Mouse (Mus musculus) MEL (cell line): ENCODE data around the gene Hsd17b14. TPM values are rescaled to one million over a fixed set of nuclear protein-coding genes. Genes with fewer than 3 reads are reported as not detected.

ENCODE experiments used
- DNase-seq: peaks from one replicate; pipeline ENCODE4 v3.0.0; 2011; ENCODE audit warnings: low read depth, low spot score
- H3K27ac ChIP-seq: 2 replicates; pipeline ENCODE4 v1.5.1; 2012; ENCODE audit warnings: low read depth, mild to moderate bottlenecking, control low read depth, low read length, moderate library complexity; ENCODE audit not compliant: control insufficient read depth
- H3K27me3 ChIP-seq, 2 experiments: fragments of 150-350 bp in 1 of 2; sonication (generic) in 1 of 2; 2 replicates each; pipeline ENCODE4 v1.6.1; 2012; ENCODE audit warnings: low read length in 2 of 2, mild to moderate bottlenecking in 2 of 2, improper control_type of control experiment in 1 of 2, moderate library complexity in 1 of 2; ENCODE audit not compliant: insufficient read depth in 2 of 2, control insufficient read depth in 1 of 2
- H3K36me3 ChIP-seq, 2 experiments: 2 replicates each; pipeline ENCODE4 v1.6.1; 2012 to 2014; ENCODE audit warnings: low read length in 2 of 2, improper control_type of control experiment in 1 of 2, inconsistent platforms in 1 of 2, mild to moderate bottlenecking in 1 of 2; ENCODE audit not compliant: insufficient read depth in 2 of 2, control insufficient read depth in 1 of 2
- H3K4me1 ChIP-seq, 2 experiments: fragments of 150-350 bp in 1 of 2; sonication (generic) in 1 of 2; 2 replicates each; pipeline ENCODE4 v1.6.1; 2012; ENCODE audit warnings: low read length in 2 of 2, improper control_type of control experiment in 1 of 2, mild to moderate bottlenecking in 1 of 2; ENCODE audit not compliant: insufficient read depth in 2 of 2, control insufficient read depth in 1 of 2
- H3K4me3 ChIP-seq, 2 experiments: fragments of 150-350 bp in 1 of 2; sonication (generic) in 1 of 2; 2 replicates each; pipeline ENCODE4 v1.5.1; 2012; ENCODE audit warnings: low read depth in 2 of 2, low read length in 2 of 2, mild to moderate bottlenecking in 2 of 2, moderate library complexity in 2 of 2, control low read depth in 1 of 2, improper control_type of control experiment in 1 of 2; ENCODE audit not compliant: control insufficient read depth in 1 of 2, insufficient read depth in 1 of 2
- H3K79me2 ChIP-seq: 2 replicates; pipeline ENCODE4 v1.6.1; 2012; ENCODE audit warnings: mild to moderate bottlenecking, low read length, moderate library complexity; ENCODE audit not compliant: control insufficient read depth, poor library complexity, insufficient read depth
- H3K9ac ChIP-seq: 2 replicates; pipeline ENCODE4 v1.6.1; 2012; ENCODE audit warnings: low read depth, mild to moderate bottlenecking, control low read depth, low read length, moderate library complexity; ENCODE audit not compliant: control insufficient read depth, poor library complexity, severe bottlenecking
- H3K9me3 ChIP-seq: fragments of 150-350 bp; sonication (generic); replicated peaks from 2 replicates; pipeline ENCODE4 v1.6.1; 2012; ENCODE audit warnings: mild to moderate bottlenecking, low read length, improper control_type of control experiment, moderate library complexity; ENCODE audit not compliant: insufficient read depth
- CTCF ChIP-seq, 3 experiments: IDR thresholded peaks in 2 of 3; conservative IDR thresholded peaks in 1 of 3; 2 replicates each; pipeline ENCODE4 v1.5.1; 2011 to 2012; ENCODE audit warnings: low read length in 3 of 3, low read depth in 2 of 3, mild to moderate bottlenecking in 2 of 3, improper control_type of control experiment in 1 of 3, inconsistent platforms in 1 of 3, mixed read lengths in 1 of 3, moderate library complexity in 1 of 3; ENCODE audit not compliant: control insufficient read depth in 1 of 3, insufficient read depth in 1 of 3, poor library complexity in 1 of 3, severe bottlenecking in 1 of 3
- JUND ChIP-seq: IDR thresholded peaks from 2 replicates; pipeline ENCODE4 v1.6.1; 2011; ENCODE audit warnings: low read depth, mild to moderate bottlenecking, improper control_type of control experiment, low read length
- MAZ ChIP-seq: IDR thresholded peaks from 2 replicates; pipeline ENCODE4 v1.6.1; 2012; ENCODE audit warnings: low read depth, mild to moderate bottlenecking, inconsistent platforms, low read length, improper control_type of control experiment
- MXI1 ChIP-seq: IDR thresholded peaks from 2 replicates; pipeline ENCODE4 v1.6.1; 2011; ENCODE audit warnings: mild to moderate bottlenecking, low read depth, low read length, improper control_type of control experiment
- MYC ChIP-seq: IDR thresholded peaks from 2 replicates; pipeline ENCODE4 v1.6.1; 2011; ENCODE audit warnings: low read depth, mild to moderate bottlenecking, low read length, improper control_type of control experiment, moderate library complexity
- NELFE ChIP-seq: IDR thresholded peaks from 2 replicates; pipeline ENCODE4 v1.6.1; 2011; ENCODE audit warnings: low read depth, low read length, improper control_type of control experiment
- NRF1 ChIP-seq: IDR thresholded peaks from 2 replicates; pipeline ENCODE4 v1.6.1; 2014; ENCODE audit warnings: low read depth, mild to moderate bottlenecking, inconsistent platforms, low read length, improper control_type of control experiment, moderate library complexity; ENCODE audit not compliant: poor library complexity, insufficient read depth, severe bottlenecking
- POLR2A ChIP-seq, 2 experiments: IDR thresholded peaks; 2 replicates each; pipeline ENCODE4 v1.6.1; 2011 to 2012; ENCODE audit warnings: low read length in 2 of 2, mild to moderate bottlenecking in 2 of 2, control low read depth in 1 of 2, improper control_type of control experiment in 1 of 2, low read depth in 1 of 2, moderate library complexity in 1 of 2; ENCODE audit not compliant: control insufficient read depth in 1 of 2, insufficient read depth in 1 of 2, poor library complexity in 1 of 2
- POLR2AphosphoS5 ChIP-seq: IDR thresholded peaks from 2 replicates; pipeline ENCODE4 v1.6.1; 2012; ENCODE audit warnings: low read depth, borderline replicate concordance, mild to moderate bottlenecking, inconsistent platforms, low read length, moderate library complexity, mixed read lengths
- RAD21 ChIP-seq: IDR thresholded peaks from 2 replicates; pipeline ENCODE4 v1.6.1; 2011; ENCODE audit warnings: mild to moderate bottlenecking, low read depth, low read length, improper control_type of control experiment
- SMC3 ChIP-seq: IDR thresholded peaks from 2 replicates; pipeline ENCODE4 v1.6.1; 2011; ENCODE audit warnings: low read depth, low read length, improper control_type of control experiment
- TAL1 ChIP-seq: IDR thresholded peaks from 2 replicates; pipeline ENCODE4 v1.6.1; 2012; ENCODE audit warnings: mild to moderate bottlenecking, inconsistent platforms, low read length, moderate library complexity, mixed read lengths
- TBP ChIP-seq: IDR thresholded peaks from 2 replicates; pipeline ENCODE4 v1.8.0; 2011; ENCODE audit warnings: low read depth, low read length, improper control_type of control experiment
- TCF12 ChIP-seq: IDR thresholded peaks from 2 replicates; pipeline ENCODE4 v1.6.1; 2014; ENCODE audit warnings: low read depth, mild to moderate bottlenecking, inconsistent platforms, low read length, improper control_type of control experiment, moderate library complexity
- USF2 ChIP-seq, 2 experiments: IDR thresholded peaks; 2 replicates each; pipeline ENCODE4 v1.6.1; 2011 to 2012; ENCODE audit warnings: improper control_type of control experiment in 2 of 2, low read length in 2 of 2, borderline replicate concordance in 1 of 2, inconsistent platforms in 1 of 2, low read depth in 1 of 2, mild to moderate bottlenecking in 1 of 2; ENCODE audit not compliant: insufficient read depth in 1 of 2
- ZC3H11A ChIP-seq: IDR thresholded peaks from 2 replicates; pipeline ENCODE4 v1.6.1; 2012; ENCODE audit warnings: low read depth, mild to moderate bottlenecking, inconsistent platforms, low read length, improper control_type of control experiment
- ZKSCAN1 ChIP-seq: IDR thresholded peaks from 2 replicates; pipeline ENCODE4 v1.6.1; 2012; ENCODE audit warnings: low read depth, mild to moderate bottlenecking, inconsistent platforms, low read length, improper control_type of control experiment, moderate library complexity
- ZMIZ1 ChIP-seq: IDR thresholded peaks from 2 replicates; pipeline ENCODE4 v1.6.1; 2012; ENCODE audit warnings: low read depth, mild to moderate bottlenecking, inconsistent platforms, low read length, improper control_type of control experiment, moderate library complexity
- ZNF384 ChIP-seq: IDR thresholded peaks from 2 replicates; pipeline ENCODE4 v1.6.1; 2012; ENCODE audit warnings: low read depth, mild to moderate bottlenecking, inconsistent platforms, low read length, improper control_type of control experiment
- polyA plus RNA-seq, 2 experiments: library from polyadenylated mRNA; stranded (reverse) in 1 of 2; unstranded in 1 of 2; fragments of >175 nt in 1 of 2; fragments of >200 nt in 1 of 2; gene quantifications; 2 replicates each; pipeline versions ENCODE4 v1.2.1 to v1.2.4; 2012; ENCODE audit warnings: low replicate concordance in 2 of 2, low read depth in 1 of 2; ENCODE audit not compliant: insufficient read length in 2 of 2, insufficient read depth in 1 of 2, missing spikeins in 1 of 2
- total RNA-seq: library from RNA; depleted of rRNA; stranded (reverse); fragments of 300-350 nt; gene quantifications from 2 replicates; pipeline ENCODE4 v1.2.3, GENCODE M21; 2012

The Hsd17b14 gene
- total and polyA plus RNA-seq, 3 experiments: 2.0 to 9.3 TPM; not detected in 1

DNA sequence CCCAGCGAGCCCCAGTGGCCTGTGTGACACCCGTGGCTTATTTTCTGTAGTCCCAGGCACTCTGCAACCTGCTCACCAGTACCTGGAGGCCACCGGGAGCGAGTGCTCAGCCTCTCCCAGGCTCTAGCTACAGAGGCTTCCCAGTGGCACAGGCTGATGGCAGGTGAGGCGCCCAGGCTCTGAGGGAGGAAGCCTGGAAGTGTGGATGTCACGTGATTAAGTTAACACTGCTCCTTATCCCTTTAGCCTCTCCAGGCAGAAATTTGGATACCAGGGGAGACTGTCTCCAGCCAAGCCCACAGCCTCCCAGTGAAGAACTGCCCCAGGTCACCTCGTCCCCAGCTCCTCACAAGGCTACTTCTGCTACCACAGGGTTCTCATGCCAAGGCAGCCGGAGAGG, 1.2 kb upstream of the Hsd17b14 start:
- Histone ChIP-seq H3K27ac (no peak overlapping the region), H3K9me3 (no peaks in the 10 kb centered on the region), H3K4me1 (no peaks in the 10 kb centered on the region), H3K36me3 (no peaks in the 10 kb centered on the region), H3K27me3 (no peaks in the 10 kb centered on the region), H3K9ac (no peak overlapping the region), H3K4me3 (no peak overlapping the region), H3K79me2 (no peaks in the 10 kb centered on the region)
- TF ChIP-seq POLR2AphosphoS5 (no peak), MXI1 (no peak), TBP (no peak), ZKSCAN1 (no peak), USF2 (IDR thresholded peaks at IDR 0.05; ENCODE audit: borderline replicate concordance in 1 of 2, insufficient read depth in 1 of 2, low read depth in 1 of 2, low read length in 2 of 2) (no peak), MYC (no peak), POLR2A (IDR thresholded peaks at IDR 0.05; ENCODE audit: control insufficient read depth in 1 of 2, insufficient read depth in 1 of 2, low read depth in 1 of 2, low read length in 2 of 2, poor library complexity in 1 of 2) (no peak), ZMIZ1 (no peak), JUND (no peak), TCF12 (no peak), TAL1 (no peak), SMC3 (no peak)
- no peak for DNase-seq

DNA sequence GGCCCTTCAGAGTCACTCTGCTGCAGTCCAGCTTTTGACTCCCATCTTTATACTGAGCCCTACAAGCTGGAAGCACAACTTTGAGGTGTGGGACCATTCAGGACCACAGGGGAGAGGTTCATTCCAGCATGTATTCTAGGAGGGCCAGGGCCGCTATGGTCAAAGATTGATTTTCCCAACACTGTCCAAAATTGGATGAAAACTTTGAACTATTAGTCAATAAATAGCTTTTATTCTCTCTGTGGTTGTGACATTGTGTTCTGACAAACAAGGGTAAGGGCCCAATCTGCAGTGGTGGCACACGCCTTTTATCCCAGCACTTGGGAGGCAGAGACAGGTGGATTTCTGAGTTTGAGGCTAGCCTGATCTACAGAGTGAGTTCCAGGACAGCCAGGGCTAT, 703 bp upstream of the Hsd17b14 start:
- TF ChIP-seq NELFE (no peak), JUND (no peak), MAZ (no peak), NRF1 (no peak)
- Histone ChIP-seq H3K27ac (no peak overlapping the region), H3K79me2 (no peaks in the 10 kb centered on the region), H3K9me3 (no peaks in the 10 kb centered on the region), H3K4me3 (no peak overlapping the region), H3K27me3 (no peaks in the 10 kb centered on the region), H3K9ac (no peak overlapping the region), H3K36me3 (no peaks in the 10 kb centered on the region), H3K4me1 (no peaks in the 10 kb centered on the region)
- DNase-seq: no peak

DNA sequence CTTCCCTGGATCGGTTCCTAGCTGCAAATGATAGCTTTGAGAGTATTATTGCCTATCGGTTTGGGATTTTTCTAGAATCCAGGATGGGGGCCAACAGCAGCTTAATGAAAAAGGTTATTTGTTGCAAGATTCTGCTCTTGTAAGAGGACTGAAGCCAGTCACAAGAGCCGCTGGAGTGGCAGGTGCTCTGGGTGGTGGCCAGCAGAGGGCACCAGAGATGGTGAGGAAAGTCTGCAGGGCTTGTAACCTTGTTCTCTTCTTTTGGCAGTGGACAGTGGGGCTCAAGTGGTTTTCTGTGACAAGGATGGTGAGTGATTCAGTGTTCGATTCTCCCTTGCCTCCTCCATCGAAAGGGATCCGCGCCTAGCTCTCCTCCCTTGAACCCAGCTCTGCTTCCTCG, 1.1 kb downstream of the Hsd17b14 start:
- H3K27ac ChIP-seq: no peak overlapping the region
- peak; percentile 85 to 92 (median 86) for TF ChIP-seq CTCF (IDR thresholded peaks at IDR 0.05 in 2 of 3, conservative IDR thresholded peaks at IDR 0.05 in 1 of 3; ENCODE audit: control insufficient read depth in 1 of 3, insufficient read depth in 1 of 3, low read depth in 2 of 3, low read length in 3 of 3, poor library complexity in 1 of 3, severe bottlenecking in 1 of 3)
- TF ChIP-seq ZNF384: no peak
- peak; percentile 91 for TF ChIP-seq ZC3H11A
- TF ChIP-seq SMC3: peak; percentile 96
- TF ChIP-seq RAD21: peak; percentile 85
- H3K4me1 ChIP-seq: no peaks in the 10 kb centered on the region
- DNase-seq: peak; percentile 84
- H3K9ac ChIP-seq: no peak overlapping the region
- no peaks in the 10 kb centered on the region for H3K79me2 ChIP-seq
- no peaks in the 10 kb centered on the region for H3K36me3 ChIP-seq
- no peaks in the 10 kb centered on the region for H3K27me3 ChIP-seq
- H3K9me3 ChIP-seq: no peaks in the 10 kb centered on the region
- H3K4me3 ChIP-seq: no peak overlapping the region
